Mouse (Mus musculus) cerebellum, adult 9-11 months (tissue): ENCODE data around the gene Cmya5.
A peak's percentile ranks its signal among the peaks of the same experiment; 100 is the strongest.
"Not testable (repeated sequence)": the region's sequence is repeated elsewhere in the genome, so short reads cannot be mapped to it uniquely, and the experiment has no call there.

ENCODE experiments used
- DNase-seq: peaks from one replicate; pipeline ENCODE4 v3.0.0; 2022

Cmya5 gene

GRCm38 (mm10) chr13:93144336-93145167 is at the start of gene Cmya5:
TSS of gene Cmya5 (minus strand) at chr13:93144724.
- peak; percentile 74 for DNase-seq

DNA sequence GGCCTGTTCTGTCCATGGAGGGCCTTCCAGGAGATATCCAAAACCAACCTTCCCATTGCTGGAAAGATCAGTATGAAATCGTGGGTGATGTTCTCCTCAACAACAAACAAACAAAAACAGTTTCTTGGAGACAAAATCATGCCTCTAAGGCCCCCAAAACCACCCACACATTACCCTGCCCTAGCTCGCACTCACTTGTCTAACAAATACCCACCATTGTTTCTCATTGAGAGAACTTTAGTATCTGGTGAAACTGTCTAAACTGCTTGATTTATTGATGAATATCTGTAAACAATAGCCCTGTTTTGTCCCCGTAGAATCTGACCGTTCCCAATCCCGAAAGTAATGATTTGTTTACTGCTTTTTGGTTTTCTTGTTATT is 48.1 kb upstream of the Cmya5 start:
- DNase-seq: no peak

- DNase-seq: peak; percentile 97
Measured at GRCm38 (mm10) chr13:93191831-93192645, 47.5 kb upstream of the Cmya5 start, which contains the start of gene Tent2. TSS of gene Tent2 (minus strand) at chr13:93192385.

DNA sequence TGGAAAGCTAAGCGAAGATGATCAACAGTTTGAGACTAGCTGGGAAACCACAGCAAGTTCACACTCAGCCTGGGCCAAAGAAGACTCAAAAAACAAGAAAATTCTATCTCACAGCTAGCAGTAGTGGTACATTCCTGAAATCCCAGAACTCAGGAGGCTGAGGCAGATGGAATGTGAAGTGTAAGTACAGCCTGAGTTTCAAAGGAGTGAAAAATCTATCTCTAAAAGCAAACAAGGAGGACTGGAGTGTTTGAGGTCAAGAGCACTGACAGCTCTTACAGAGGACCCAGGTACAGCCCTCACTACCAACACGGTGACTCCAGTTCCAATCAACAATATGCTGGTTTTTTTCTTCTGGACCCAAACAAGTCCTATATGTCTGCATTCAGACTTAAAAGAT is 44.9 kb upstream of the Cmya5 start:
- no peak for DNase-seq

- no peak for DNase-seq
Measured at GRCm38 (mm10) chr13:93188738-93189137, 44.2 kb upstream of the Cmya5 start.

DNA sequence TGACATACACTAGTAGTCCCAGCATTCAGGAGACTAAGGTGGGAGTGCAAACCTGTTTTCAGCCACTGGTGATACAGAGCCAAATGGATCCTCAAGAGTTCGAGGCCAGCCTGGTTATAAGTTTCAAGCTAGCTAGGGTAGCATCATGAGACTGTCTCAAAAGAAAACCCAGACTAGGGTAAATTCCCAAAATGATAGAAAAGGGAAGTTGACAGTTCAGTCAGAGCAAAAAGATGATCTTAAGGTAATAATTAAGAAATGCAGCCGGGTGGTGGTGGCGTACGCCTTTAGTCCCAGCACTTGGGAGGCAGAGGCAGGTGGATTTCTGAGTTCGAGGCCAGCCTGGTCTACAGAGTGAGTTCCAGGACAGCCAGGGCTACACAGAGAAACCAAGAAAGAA is 43.3 kb upstream of the Cmya5 start:
- DNase-seq: not testable (repeated sequence)

GRCm38 (mm10) chr13:93180351-93180750 is 35.8 kb upstream of the Cmya5 start:
- no peak for DNase-seq

DNA sequence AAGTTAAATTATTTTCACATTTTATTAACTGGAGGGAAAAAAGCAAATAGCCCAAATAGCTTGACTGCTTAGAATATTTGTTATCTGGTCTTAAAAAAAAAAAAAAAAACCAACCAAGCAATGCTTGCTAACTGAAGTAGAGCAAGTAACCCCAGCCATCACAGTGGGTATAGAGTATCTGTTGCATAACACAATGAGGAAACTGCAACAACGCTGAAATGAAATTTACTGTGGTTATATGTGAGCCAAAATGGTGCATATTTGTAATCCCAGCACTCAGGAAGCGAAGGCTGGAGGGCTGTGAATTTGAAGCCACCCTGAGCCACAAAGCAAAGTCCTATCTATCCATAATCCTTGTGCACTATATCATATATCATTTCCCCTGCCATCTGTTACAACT is 35.0 kb upstream of the Cmya5 start:
- DNase-seq: no peak

DNA sequence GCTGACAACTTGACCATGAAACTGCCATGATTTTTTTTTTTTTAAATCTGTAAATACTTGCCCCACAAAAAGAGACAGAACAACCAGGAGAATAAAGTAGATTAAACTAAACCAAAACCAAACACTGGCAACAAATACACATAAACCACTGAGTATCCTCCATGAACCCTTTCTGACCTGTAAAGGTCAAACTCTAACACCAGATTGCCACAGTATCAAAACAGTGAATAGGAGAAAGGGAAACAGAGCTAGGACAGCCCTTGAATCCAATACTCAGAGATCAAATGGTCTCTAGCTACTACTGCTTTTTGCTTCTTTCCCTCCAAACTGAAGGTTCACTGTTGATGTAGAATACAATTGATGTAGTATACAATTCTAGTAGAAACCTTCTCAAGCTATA is 33.0 kb upstream of the Cmya5 start:
- no peak for DNase-seq

DNA sequence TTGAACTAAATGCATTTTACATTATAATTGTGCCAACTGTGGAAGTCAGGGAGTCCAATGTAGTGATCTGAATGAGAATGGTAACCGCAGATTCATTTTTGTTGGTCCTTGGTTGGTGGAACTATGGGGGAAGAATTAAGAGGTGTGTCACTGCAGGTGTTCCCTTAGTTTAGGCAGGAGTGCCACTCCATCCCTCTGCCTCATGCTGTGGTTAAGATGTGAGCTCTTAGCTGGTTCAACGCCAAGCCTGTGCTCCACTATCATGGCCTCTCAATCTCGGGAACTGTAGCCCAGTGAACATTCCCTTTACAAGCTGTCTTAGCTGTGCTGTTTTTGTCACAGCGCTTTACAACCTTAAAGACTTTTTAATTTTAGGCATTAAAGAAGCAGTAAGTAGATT is 18.8 kb upstream of the Cmya5 start:
- DNase-seq: no peak

GRCm38 (mm10) chr13:93162456-93162855 is 17.9 kb upstream of the Cmya5 start:
- DNase-seq: no peak

GRCm38 (mm10) chr13:93158261-93158660 is 13.7 kb upstream of the Cmya5 start:
- DNase-seq: no peak

- DNase-seq: no peak
Measured at GRCm38 (mm10) chr13:93153280-93153679, 8.8 kb upstream of the Cmya5 start.

DNA sequence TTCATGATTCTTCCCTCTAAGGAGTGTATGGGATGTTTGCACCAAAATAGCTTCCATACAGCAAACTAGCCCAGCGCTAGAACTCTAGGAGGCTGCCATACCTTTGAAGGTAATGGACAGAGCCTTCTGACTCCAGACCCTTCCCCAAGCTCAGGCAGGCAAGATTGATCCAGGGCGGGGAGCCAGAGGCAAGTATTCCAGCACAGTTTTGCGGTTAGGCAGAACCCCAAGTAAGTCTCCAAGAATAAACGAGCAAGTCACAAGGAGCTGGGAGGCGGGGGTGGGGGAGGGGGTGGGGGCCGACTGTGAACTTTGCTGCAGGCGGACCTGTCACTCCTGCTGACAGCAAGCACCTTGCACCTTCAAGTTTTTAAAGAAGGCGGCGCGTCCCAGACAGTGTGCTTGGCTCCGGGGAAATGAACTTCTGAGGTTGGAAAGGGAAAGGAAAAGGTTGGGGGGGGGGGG is 673 bp downstream of the Cmya5 start:
- peak; percentile 20 for DNase-seq

DNA sequence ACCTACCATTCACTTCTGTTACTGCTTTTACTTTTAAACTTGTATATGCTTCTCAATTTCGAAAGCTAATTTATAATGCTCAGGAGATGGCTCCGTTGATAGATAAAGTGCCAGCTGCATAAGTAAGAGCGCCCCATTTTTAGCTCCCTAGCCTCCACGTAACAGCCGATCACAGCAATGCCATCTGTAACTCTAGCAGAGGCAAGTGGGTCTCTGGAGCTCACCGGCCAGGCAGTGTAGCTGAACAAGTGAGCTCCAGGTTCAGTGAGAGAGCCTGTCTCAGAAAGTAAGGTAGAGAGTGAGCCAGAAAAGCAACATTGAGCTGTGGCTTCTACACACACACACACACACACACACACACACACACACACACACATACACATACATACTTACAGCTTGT is 3.3 kb downstream of the Cmya5 start:
- no peak for DNase-seq

DNA sequence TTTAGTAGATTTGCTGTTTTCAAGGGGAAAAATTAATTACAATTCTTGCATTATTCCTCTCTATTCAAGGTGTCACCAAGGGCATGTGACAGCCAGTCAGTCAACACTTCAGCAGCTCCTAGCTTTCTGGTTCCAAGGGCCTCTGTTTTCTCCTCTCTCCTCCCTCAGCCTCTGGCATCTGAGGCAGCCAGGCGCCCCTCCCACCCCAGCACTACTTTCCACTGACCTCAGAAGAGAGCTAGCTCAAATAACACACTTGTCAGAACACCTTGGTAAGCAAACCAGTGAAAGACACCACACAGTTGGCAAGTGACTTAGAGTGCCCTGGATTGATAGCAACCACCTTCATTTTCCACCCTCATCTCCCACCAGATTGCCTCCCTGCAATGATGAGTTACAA is 6.5 kb downstream of the Cmya5 start:
- DNase-seq: no peak

DNA sequence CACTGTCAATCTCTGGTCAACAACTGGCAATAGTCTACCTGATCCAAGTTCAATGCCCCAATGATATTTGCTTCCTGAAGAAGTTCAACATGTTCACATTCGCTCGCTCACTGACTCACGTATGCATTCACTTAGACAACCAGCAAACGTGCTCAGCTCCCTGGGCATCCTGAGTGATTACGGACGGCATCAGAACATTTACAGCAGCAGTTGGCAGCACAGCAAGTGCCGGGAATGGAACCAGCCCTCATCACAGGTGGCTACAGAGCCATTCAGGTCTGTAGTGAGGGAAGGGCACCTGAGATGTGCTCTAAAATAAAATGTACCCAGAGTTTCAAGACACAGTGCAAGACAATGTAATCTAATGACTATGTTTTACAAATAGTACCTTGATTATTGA is 7.4 kb downstream of the Cmya5 start:
- peak; percentile 50 for DNase-seq

DNA sequence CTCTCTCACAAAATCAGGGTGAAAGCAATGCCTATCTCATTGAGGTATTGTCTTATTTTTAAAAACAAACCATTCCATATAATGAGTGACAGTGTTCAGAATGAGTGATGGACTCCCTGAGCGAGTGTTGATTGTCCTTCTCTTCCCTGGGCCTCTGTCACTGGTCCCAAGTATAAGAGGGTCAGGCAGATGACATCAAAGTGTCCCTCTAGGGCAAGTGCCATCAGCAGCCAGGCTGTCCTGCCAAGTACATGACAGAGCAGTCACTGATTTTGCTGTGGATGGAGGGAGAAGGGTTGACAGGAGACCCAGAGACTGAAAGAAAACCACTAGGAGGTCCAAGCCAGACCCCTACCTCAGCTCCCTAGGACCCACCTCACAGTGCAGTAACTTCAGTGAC is 8.3 kb downstream of the Cmya5 start:
- no peak for DNase-seq

DNA sequence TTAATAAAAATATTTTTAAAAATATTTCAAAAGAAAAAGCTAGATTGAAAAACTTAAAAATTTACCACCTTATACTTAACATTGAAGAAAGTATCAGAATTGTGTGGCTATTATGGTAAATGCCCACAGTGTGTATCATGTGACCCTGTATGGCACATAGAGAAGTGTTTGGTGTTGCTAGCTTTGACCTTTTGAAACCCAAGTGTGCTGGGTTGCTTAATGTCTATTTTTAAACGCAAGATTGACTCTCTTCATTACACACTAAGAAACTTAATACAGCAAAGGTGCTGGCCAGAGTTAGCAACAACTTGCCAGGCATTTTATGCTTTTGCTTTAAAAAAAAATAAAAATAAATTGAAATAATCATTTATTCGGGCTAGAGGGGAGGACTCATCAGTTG is 9.0 kb downstream of the Cmya5 start:
- no peak for DNase-seq

GRCm38 (mm10) chr13:93130674-93131073 is 13.8 kb downstream of the Cmya5 start:
- no peak for DNase-seq

- no peak for DNase-seq
Measured at GRCm38 (mm10) chr13:93128961-93129360, 15.6 kb downstream of the Cmya5 start.

DNA sequence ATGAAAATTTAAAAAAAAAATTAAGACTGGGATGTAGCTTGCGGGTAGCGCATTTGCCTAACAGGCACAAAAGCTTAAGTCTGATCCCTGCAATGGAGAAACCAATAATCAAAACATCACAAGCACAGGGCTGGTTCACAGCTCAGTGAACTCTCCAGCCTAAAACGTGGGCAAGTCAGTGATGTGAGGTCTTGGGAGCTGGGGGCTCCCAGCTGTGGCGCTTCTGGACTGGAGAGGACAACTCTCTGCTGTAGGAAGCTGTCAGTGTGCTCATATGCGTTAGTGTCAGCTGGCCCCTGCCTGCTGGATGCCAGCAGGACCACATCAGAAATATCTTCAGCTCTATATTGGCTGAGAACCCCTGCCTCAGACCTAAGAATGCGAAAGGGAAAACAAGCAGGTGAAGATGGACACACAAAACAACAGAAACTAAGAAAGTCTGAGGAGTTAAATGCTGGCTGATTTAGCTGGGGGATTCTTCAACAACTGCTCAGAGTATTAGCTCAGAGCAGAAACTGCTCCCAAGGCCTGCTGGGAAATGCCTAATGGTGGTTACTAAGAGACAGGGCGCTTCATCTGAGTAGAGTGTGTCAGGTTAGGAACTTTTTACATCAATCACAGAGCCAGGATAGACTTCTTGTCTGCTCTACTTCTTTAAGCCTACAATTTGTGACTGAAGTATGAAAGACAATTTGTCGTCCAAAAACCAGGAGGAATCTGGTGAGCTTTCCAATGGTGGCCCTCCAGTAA is 16.2 kb downstream of the Cmya5 start:
- DNase-seq: no peak

DNA sequence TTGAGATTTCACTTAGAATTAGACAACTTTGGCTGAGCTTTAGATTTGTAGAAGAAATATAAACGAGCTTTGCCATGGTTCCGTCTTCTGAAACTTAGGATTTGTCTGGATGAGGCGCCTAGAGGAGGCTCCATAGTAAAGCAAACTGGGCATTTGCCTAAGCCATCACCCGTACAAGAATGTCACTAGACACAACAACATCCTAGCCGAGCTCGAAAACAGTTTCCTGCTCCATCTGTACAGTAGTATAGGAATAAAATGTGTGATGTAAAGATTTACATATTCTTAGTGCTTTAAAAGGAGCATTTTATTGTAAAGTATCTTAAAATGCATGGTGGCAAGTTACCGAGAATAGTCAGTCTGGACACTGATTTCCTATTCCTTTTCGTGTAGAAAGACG is 22.2 kb downstream of the Cmya5 start:
- DNase-seq: no peak
